Mouse (Mus musculus): ENCODE results near the gene Loxl3. TPM values are rescaled to one million over a fixed set of nuclear protein-coding genes. Genes with fewer than 3 reads are reported as not detected.

Loxl3 gene
- polyA plus RNA-seq, 1 experiment from 2014 or later, result 5.5 TPM

GRCm38 (mm10) chr6:83011756-83012155 lies 22.2 kb upstream of the Loxl3 start:
- no peaks in the 10 kb centered on the region for H3K27me3 ChIP-seq (ENCODE audit: control insufficient read depth, insufficient read depth, low read length)
- DNase-seq, result no peak
- WGBS, result 76% methylated on average over 6 of the region's 6 CpGs
- no peak overlapping the region for H3K9ac ChIP-seq (replicated peaks; ENCODE audit: low read length)
- H3K36me3 ChIP-seq (ENCODE audit: control insufficient read depth, insufficient read depth, low read length), result no peaks in the 10 kb centered on the region
- H3K4me3 ChIP-seq (replicated peaks; ENCODE audit: low read depth, low read length), result no peak overlapping the region
- no peaks in the 10 kb centered on the region for H3K4me1 ChIP-seq (ENCODE audit: control insufficient read depth, insufficient read depth, low read length)
- H3K9me3 ChIP-seq (ENCODE audit: control insufficient read depth, low read length), result no peaks in the 10 kb centered on the region
- ATAC-seq (ENCODE audit: low FRiP score, low TSS enrichment), result no peak
- H3K27ac ChIP-seq (replicated peaks; ENCODE audit: low read depth, low read length), result no peak overlapping the region
- H3K4me2 ChIP-seq (ENCODE audit: low read length), result no peak overlapping the region

GRCm38 (mm10) chr6:83013444-83013843 lies 20.5 kb upstream of the Loxl3 start:
- DNase-seq (no peak), ATAC-seq (ENCODE audit: low FRiP score, low TSS enrichment) (no peak)
- H3K4me1 ChIP-seq (ENCODE audit: control insufficient read depth, insufficient read depth, low read length), result no peaks in the 10 kb centered on the region
- H3K4me2 ChIP-seq (ENCODE audit: low read length), result no peak overlapping the region
- no peaks in the 10 kb centered on the region for H3K9me3 ChIP-seq (ENCODE audit: control insufficient read depth, low read length)
- H3K4me3 ChIP-seq (replicated peaks; ENCODE audit: low read depth, low read length), result no peak overlapping the region
- H3K27ac ChIP-seq (replicated peaks; ENCODE audit: low read depth, low read length), result no peak overlapping the region
- no peaks in the 10 kb centered on the region for H3K27me3 ChIP-seq (ENCODE audit: control insufficient read depth, insufficient read depth, low read length)
- no peaks in the 10 kb centered on the region for H3K36me3 ChIP-seq (ENCODE audit: control insufficient read depth, insufficient read depth, low read length)
- H3K9ac ChIP-seq (replicated peaks; ENCODE audit: low read length), result no peak overlapping the region
- WGBS, result 77% methylated on average over 5 of the region's 5 CpGs

- Histone ChIP-seq H3K4me1 (ENCODE audit: control insufficient read depth, insufficient read depth, low read length) (no peaks in the 10 kb centered on the region), H3K9ac (replicated peaks; ENCODE audit: low read length) (no peak overlapping the region), H3K4me2 (ENCODE audit: low read length) (no peak overlapping the region), H3K27me3 (ENCODE audit: control insufficient read depth, insufficient read depth, low read length) (no peaks in the 10 kb centered on the region), H3K4me3 (replicated peaks; ENCODE audit: low read depth, low read length) (no peak overlapping the region), H3K27ac (replicated peaks; ENCODE audit: low read depth, low read length) (no peak overlapping the region), H3K9me3 (ENCODE audit: control insufficient read depth, low read length) (no peaks in the 10 kb centered on the region), H3K36me3 (ENCODE audit: control insufficient read depth, insufficient read depth, low read length) (no peaks in the 10 kb centered on the region)
- WGBS, result 76% methylated on average over 12 of the region's 12 CpGs
- ATAC-seq (ENCODE audit: low FRiP score, low TSS enrichment), result no peak
- no peak for DNase-seq
Observed at GRCm38 (mm10) chr6:83014482-83015466, 19.2 kb upstream of the Loxl3 start.

- no peak overlapping the region for H3K9ac ChIP-seq (replicated peaks; ENCODE audit: low read length)
- ATAC-seq (ENCODE audit: low FRiP score, low TSS enrichment) (no peak), DNase-seq (no peak)
- 83% methylated on average over 2 of the region's 2 CpGs for WGBS
- H3K4me1 ChIP-seq (ENCODE audit: control insufficient read depth, insufficient read depth, low read length), result no peaks in the 10 kb centered on the region
- H3K4me2 ChIP-seq (ENCODE audit: low read length), result no peak overlapping the region
- no peaks in the 10 kb centered on the region for H3K36me3 ChIP-seq (ENCODE audit: control insufficient read depth, insufficient read depth, low read length)
- H3K27me3 ChIP-seq (ENCODE audit: control insufficient read depth, insufficient read depth, low read length), result no peaks in the 10 kb centered on the region
- no peak overlapping the region for H3K4me3 ChIP-seq (replicated peaks; ENCODE audit: low read depth, low read length)
- H3K9me3 ChIP-seq (ENCODE audit: control insufficient read depth, low read length), result no peaks in the 10 kb centered on the region
- H3K27ac ChIP-seq (replicated peaks; ENCODE audit: low read depth, low read length), result no peak overlapping the region
Observed at GRCm38 (mm10) chr6:83015749-83016148, 18.2 kb upstream of the Loxl3 start.

- Histone ChIP-seq H3K36me3 (ENCODE audit: control insufficient read depth, insufficient read depth, low read length) (no peaks in the 10 kb centered on the region), H3K9me3 (ENCODE audit: control insufficient read depth, low read length) (no peaks in the 10 kb centered on the region), H3K4me3 (replicated peaks; ENCODE audit: low read depth, low read length) (no peak overlapping the region), H3K27me3 (ENCODE audit: control insufficient read depth, insufficient read depth, low read length) (no peaks in the 10 kb centered on the region), H3K4me1 (ENCODE audit: control insufficient read depth, insufficient read depth, low read length) (no peaks in the 10 kb centered on the region), H3K4me2 (ENCODE audit: low read length) (no peak overlapping the region), H3K9ac (replicated peaks; ENCODE audit: low read length) (no peak overlapping the region), H3K27ac (replicated peaks; ENCODE audit: low read depth, low read length) (no peak overlapping the region)
- DNase-seq (no peak), ATAC-seq (ENCODE audit: low FRiP score, low TSS enrichment) (no peak)
- WGBS, result 70% methylated on average over 3 of the region's 3 CpGs
Observed at GRCm38 (mm10) chr6:83017190-83017589, 16.8 kb upstream of the Loxl3 start.

- no peak overlapping the region for H3K4me2 ChIP-seq (ENCODE audit: low read length)
- no peaks in the 10 kb centered on the region for H3K9me3 ChIP-seq (ENCODE audit: control insufficient read depth, low read length)
- DNase-seq (no peak), ATAC-seq (ENCODE audit: low FRiP score, low TSS enrichment) (no peak)
- no peaks in the 10 kb centered on the region for H3K4me1 ChIP-seq (ENCODE audit: control insufficient read depth, insufficient read depth, low read length)
- H3K9ac ChIP-seq (replicated peaks; ENCODE audit: low read length), result no peak overlapping the region
- H3K4me3 ChIP-seq (replicated peaks; ENCODE audit: low read depth, low read length), result no peak overlapping the region
- 75% methylated on average over 3 of the region's 3 CpGs for WGBS
- H3K27ac ChIP-seq (replicated peaks; ENCODE audit: low read depth, low read length), result no peak overlapping the region
- H3K36me3 ChIP-seq (ENCODE audit: control insufficient read depth, insufficient read depth, low read length), result no peaks in the 10 kb centered on the region
- H3K27me3 ChIP-seq (ENCODE audit: control insufficient read depth, insufficient read depth, low read length), result no peaks in the 10 kb centered on the region
Observed at GRCm38 (mm10) chr6:83019044-83019443, 14.9 kb upstream of the Loxl3 start.

DNA sequence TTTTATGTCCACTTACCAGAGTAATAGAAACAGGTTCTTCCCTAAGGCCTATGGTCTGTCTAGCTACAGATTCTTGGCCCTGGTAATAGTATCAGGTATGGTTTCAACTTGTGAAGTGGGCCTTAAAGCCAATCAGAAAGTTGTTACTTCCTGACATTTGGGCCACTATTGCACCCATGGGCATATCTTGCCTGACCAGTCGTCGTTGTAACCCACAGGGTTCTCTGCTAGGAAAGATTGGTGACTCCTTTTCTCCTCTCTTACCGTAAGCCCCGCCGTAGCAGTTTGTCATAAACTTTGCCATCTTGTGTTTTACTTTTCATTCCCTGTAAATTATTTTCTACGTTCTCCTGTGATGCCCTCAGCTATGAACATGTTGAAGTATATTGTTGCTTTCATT lies 13.9 kb upstream of the Loxl3 start:
- WGBS, result 92% methylated on average over 6 of the region's 6 CpGs
- no peaks in the 10 kb centered on the region for H3K27me3 ChIP-seq (ENCODE audit: control insufficient read depth, insufficient read depth, low read length)
- no peak overlapping the region for H3K27ac ChIP-seq (replicated peaks; ENCODE audit: low read depth, low read length)
- H3K4me2 ChIP-seq (ENCODE audit: low read length), result no peak overlapping the region
- no peaks in the 10 kb centered on the region for H3K4me1 ChIP-seq (ENCODE audit: control insufficient read depth, insufficient read depth, low read length)
- DNase-seq (no peak), ATAC-seq (ENCODE audit: low FRiP score, low TSS enrichment) (no peak)
- H3K9me3 ChIP-seq (ENCODE audit: control insufficient read depth, low read length), result no peaks in the 10 kb centered on the region
- no peak overlapping the region for H3K9ac ChIP-seq (replicated peaks; ENCODE audit: low read length)
- no peaks in the 10 kb centered on the region for H3K36me3 ChIP-seq (ENCODE audit: control insufficient read depth, insufficient read depth, low read length)
- no peak overlapping the region for H3K4me3 ChIP-seq (replicated peaks; ENCODE audit: low read depth, low read length)

- Histone ChIP-seq H3K4me3 (replicated peaks; ENCODE audit: low read depth, low read length) (no peak overlapping the region), H3K4me2 (ENCODE audit: low read length) (no peak overlapping the region), H3K9me3 (ENCODE audit: control insufficient read depth, low read length) (no peaks in the 10 kb centered on the region), H3K27ac (replicated peaks; ENCODE audit: low read depth, low read length) (no peak overlapping the region), H3K36me3 (ENCODE audit: control insufficient read depth, insufficient read depth, low read length) (no peaks in the 10 kb centered on the region), H3K27me3 (ENCODE audit: control insufficient read depth, insufficient read depth, low read length) (no peaks in the 10 kb centered on the region), H3K9ac (replicated peaks; ENCODE audit: low read length) (no peak overlapping the region), H3K4me1 (ENCODE audit: control insufficient read depth, insufficient read depth, low read length) (no peaks in the 10 kb centered on the region)
- DNase-seq (no peak), ATAC-seq (ENCODE audit: low FRiP score, low TSS enrichment) (no peak)
- 84% methylated on average over 4 of the region's 4 CpGs for WGBS
Observed at GRCm38 (mm10) chr6:83020836-83021593, 13.0 kb upstream of the Loxl3 start.

Data from midbrain, embryonic 14.5 days (tissue).